Mouse (Mus musculus) left cerebral cortex, adult 18-20 months (tissue): Measurements from ENCODE around the gene Kcnd3. TPM values are rescaled to one million over a fixed set of nuclear protein-coding genes. Genes with fewer than 3 reads are reported as not detected.

ENCODE experiments used
- DNase-seq, 2 experiments: peaks; one replicate each; pipeline ENCODE4 v3.0.0; 2021 to 2022; ENCODE audit warnings: low spot score in 2 of 2, mixed read lengths in 1 of 2
- long read RNA-seq, 2 experiments: library from polyadenylated mRNA; stranded (forward); transcript quantifications; one replicate each; pipeline ENCODE4 v2.0.0; 2021
- total RNA-seq, 2 experiments: library from RNA; stranded (reverse); gene quantifications; 2 replicates each; pipeline ENCODE4 v1.2.3; 2021

Kcnd3 gene
- total RNA-seq, result 10 to 100 TPM; 54.5 to 61.5 TPM
- long read RNA-seq, experiment 1, full-length matches to known transcripts, result 3 of 20 reads
- long read RNA-seq, experiment 1, partial matches to known transcripts, result 6 of 20 reads
- long read RNA-seq, experiment 1, other reads (novel, unspliced or antisense), result 11 of 20 reads
- long read RNA-seq, experiment 2, full-length matches to known transcripts, result 3 of 9 reads
- long read RNA-seq, experiment 2, partial matches to known transcripts, result 0 of 9 reads
- long read RNA-seq, experiment 2, other reads (novel, unspliced or antisense), result 6 of 9 reads

DNA sequence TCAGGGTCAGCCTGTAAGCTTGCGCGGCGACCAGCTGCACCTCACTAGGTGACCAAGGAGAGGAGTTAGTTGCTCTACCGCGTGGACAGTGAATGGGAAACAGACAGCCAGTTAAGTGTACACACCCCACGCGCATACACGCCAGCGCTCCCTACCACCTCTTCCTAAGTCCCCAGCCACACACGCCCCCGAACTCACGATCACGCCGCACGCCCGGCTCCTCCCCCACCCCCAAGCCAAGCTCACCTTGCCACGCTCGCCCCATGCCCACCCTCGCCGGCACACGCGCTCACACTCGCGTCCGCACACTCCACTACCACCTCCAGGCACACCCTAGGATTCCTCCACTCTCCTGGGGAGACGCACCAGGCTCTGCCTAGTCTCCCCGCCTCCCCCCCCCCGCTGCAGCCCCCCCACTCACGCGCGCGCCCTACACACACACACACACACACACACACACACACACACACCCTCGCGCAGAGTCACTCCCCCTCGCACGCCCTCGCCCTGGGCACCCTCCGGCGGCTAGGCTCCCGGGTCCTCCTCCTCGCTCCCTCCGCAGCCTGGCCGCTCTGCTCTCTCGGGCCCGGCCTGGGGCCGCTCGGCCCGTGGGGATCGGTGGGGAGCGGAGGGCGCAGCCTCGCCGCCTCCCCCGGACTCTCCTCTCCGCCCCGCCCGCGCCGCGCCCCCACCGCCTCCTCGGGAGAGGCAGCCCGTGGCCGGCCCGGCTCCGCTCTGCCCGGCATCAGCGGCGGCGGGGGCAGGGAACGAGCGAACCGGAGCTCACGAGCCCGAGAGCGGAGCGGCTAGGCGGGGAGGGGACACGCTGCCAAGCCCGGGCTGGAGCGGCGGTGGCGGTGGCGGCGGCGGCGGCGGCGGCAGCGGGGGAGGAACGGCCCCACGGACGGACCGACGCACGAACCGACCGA lies at the start of gene Kcnd3:
Gene Kcnd3, plus strand, starts transcription at position 704 of the 929 bp plus-strand sequence.
- DNase-seq, result peak; percentile 45 to 56

DNA sequence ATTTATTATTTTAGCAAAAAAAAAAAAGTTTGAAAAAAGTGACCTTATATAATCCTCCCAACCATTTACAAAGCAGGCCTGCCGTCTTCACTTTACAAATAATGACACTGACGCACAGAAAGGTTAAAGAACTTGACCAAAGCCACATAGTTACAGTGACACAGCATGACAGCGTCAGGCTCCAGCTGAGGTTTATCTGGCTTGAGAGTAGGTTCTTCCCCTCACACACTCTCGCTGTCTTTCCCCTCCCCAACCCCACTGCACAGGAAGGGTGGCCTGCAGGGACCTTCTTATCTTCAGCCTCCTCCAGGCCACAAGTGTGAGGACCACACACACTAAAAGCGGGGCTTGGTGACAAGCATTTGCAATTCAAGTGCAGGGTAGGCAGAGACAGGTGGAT lies 49.5 kb upstream of the Kcnd3 start:
- no peak for DNase-seq

DNA sequence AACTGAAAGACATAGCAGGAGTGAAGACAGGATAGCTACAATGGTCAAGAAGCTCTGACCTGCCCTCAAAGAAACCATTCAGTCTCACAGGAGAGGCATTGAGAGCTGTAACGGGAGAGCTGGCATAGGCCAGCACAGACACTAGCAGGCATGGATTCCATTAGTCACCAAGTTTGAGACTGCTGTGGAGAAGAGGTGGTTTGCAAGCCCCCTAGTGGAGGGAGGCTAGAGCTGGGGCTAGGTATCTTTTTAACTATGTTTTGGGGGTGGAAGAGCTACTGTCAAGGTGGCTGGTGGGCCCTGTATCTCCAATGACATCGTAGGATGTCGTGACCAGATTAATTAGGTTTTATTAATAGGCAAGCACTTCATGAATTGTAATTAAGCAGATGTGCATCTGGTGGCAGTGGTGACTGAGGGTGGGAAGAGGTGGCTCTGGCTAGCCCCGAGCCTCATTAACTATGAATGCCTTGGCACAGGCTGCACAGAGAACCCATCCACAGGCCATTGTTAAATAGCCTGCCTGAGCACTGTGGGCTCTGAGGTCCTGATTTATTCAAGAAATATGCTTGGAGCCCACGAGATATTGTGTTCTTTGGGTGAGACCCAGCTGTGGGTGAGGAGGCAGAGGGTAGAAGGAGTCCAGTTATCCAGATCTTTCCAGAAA lies 48.6 kb upstream of the Kcnd3 start:
- DNase-seq, result no peak

DNA sequence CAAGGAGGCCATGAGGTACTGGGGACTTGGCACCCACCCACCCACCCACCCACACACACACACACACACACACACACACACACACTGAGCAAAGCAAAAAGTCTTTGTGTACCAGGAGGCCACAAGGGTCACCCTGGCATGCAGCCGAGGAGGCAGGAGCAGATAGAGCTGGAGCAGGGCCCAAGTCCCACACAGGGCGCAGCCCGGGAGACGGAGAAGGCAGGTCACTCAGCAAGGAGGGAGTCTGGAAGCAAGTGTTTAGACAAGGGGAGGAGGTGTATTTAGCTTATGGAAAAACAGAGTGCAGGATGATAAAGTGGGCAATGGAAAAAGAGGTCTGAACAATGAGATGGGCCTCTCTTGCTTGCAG lies 48.1 kb upstream of the Kcnd3 start:
- DNase-seq, result no peak

DNA sequence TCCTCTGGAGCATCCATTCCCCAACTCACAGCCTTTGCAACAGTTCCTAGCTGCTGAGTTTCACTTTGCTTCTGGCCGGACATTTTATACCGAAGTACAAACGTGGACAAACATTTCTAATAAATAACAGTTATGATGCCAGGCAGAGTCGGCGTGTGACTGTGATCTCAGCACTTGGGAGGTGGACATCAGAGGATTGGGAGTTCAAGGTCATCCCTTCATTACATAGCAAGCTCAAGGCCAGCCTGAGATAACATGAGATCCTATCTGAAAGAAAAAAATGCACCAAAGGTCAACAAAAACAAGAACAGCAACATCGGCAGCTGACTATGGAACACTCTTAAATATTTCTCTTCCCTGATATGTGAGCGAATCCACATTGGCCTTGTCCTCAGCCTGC lies 46.6 kb upstream of the Kcnd3 start:
- no peak for DNase-seq

DNA sequence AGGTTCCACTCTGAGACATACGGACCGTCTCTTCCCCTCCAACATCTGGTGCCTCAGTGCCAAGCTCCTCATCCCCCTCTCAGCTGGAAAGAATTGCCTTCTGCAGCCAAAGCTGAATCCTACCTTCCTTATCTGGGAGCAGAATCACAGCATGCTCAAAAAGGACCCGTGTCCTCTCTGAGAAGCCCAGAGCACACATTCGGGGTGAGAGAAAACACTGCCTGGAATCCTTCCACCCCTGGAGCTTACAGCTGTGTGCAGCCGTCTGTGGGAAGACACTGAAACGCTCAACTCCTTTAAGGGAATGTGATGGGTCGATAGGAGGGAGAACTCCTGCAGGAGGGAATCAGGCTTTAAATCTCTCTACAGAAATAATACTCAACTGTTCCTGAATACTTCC lies 46.1 kb upstream of the Kcnd3 start:
- DNase-seq, result no peak

DNA sequence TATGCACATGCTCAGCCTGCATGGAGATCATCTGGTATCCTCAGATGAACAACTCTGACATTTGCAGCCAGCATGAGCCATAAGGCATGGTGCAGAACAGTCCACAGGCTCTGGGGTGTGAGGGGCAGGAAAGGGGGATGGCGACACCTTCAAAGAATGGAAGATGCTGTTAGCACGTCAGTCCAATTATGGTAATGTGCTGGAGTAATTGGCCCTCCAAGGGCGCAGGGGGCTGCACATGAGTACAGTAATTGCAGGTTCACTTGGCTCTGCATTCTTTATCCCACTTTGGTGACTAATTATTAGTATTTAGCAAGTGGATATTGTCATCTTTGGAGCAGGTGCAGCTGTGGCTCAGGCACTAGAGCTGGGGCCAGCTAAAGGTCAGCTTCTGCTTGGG lies 43.9 kb upstream of the Kcnd3 start:
- DNase-seq, result no peak

DNA sequence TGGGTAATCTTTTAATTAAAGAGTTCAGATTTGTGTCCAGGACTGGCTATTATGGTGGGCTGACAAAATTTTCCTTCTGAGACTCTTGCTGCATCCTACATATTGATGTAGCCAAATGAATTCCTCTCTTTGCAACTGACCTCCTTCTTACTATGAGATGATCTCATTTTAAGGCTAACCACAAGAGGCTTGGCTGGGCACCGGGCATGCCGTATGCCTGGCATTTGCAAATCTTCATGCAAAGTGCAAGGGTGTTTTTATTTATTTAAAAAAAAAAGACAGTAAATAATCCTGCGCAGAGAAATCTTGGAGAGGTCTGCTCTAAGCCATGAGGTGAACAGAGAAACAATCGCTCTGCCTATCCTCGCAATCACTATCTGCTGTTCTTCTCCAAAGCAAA lies 41.3 kb upstream of the Kcnd3 start:
- no peak for DNase-seq

DNA sequence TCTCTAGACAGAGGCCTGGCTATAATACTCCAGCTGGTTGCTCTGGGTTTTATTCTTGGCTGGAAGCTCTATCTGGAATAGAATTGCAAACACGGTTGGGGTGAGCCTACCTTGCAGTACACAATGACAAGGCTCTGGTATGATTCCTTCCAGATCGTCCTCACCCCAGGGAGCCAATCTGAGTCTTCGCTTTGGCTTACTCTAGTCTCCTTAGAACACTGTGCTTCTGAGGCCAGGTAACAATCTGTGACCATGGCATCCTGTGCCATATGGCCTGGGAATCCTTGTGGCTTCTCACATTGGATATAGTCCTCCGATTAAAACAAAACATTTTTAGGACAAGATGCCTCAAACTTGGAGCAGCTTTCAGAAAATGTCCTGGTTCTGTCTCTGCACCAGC lies 40.4 kb upstream of the Kcnd3 start:
- no peak for DNase-seq

DNA sequence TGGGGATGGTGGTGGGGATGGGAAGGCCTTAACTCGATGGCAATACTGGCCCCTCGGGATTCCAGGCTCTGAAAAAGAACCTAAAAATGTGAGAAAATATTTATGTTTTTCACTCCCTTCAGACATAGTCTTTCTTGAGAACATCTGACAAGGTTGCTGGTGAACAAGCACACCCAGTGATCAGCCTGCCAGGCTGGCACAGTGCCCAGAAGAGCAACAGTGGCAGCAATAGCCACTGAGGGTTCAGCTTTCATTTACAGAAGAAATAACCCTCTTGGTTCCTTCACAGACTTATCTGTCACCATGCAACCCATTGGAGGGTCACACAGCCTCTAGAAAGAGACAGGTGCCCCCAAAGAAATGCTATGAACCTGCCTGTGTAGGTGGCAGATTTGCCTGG lies 39.9 kb upstream of the Kcnd3 start:
- DNase-seq, result no peak

DNA sequence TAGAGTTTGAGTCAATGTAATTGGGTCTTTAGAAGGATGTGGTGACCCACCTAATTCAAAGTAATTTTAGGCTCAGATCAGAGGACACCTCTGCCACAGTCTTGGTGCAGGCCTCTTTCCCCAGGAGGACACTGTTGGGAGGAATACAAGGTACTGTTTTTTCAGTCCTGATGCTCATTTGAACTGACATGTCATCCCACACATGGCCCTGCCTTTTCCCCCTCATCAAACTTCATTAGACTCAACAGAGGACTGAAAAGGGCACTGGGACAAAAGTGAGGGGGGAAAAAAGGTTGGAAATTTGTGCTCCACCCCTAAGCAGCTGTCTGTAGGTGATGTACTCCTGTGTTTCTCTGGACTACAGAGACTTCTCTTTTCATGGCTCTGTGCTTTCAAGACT lies 39.4 kb upstream of the Kcnd3 start:
- DNase-seq, result no peak

DNA sequence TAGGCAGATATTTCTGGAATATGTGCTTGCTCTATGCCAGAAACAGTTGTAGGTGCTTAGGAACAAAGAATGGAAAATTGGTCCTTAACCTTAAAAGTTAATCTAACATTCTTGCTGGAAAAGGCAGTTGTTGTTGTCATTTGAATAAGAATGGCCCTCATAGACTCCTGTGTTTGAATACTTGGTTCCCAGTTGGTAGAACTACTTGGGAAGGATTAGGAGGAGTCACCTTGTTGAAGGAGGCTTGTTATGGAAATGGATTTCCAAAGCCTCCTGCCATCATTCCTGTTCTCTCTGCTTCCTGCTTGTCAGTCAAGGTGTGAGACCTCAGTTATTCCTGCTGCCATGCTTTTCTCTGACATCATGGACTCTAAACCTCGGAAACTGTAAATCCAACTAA lies 33.7 kb upstream of the Kcnd3 start:
- DNase-seq, result no peak

DNA sequence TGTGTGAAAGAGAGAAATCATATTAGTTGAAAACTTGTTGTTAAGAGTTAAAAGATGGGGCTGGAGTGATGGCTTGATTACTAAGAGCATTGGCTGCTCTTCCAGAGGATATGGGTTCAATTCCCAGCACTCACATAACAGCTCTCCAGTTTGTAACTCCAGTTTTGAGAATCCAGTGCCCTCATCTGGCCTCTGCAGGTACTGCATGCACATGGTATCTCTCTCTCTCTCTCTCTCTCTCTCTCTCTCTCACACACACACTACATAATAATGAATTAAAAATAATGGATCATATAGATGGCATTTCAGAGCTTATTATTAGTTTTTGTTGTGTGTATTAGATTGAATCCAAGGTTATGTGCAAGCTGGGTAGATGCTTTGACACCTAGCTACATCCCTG lies 29.7 kb upstream of the Kcnd3 start:
- DNase-seq, result no peak

DNA sequence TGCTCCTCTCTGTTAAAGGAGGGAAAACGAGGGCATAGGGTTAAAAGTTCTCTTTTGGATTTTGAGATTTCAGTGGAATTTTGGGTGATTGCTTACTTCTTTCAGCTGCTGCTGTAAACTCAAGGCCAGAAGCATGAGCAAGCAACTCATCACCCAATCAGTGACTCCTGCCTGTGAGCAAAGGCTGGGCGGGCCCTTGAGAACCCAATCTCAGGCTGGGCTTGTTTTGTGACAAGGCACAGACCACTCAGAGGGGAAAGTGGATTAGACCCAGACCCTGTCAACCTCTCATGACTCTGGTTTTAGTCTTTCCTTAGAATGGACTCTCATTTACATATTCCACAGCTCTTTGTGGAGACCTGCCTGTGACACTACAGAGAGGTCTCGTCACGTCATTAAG lies 28.7 kb upstream of the Kcnd3 start:
- DNase-seq, result no peak

DNA sequence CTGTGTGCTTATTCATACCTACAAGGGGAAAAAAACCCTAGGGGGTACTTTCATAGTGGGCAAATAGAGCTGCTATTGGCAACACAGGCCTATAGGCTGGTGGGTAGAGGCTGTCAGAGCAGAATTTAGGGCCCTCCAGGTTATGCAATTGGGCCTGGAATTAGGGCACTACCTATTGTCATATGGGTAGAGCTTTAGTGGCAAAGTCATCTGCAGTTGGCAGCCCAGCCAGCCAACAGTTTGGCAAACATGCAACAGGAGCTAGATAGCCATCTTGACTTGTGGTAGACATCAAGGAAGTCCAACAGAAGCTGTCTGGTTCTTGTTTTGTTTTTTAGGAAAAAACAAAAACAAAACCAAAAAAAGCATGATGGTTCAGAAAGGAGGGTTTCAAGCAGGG lies 23.5 kb upstream of the Kcnd3 start:
- no peak for DNase-seq

DNA sequence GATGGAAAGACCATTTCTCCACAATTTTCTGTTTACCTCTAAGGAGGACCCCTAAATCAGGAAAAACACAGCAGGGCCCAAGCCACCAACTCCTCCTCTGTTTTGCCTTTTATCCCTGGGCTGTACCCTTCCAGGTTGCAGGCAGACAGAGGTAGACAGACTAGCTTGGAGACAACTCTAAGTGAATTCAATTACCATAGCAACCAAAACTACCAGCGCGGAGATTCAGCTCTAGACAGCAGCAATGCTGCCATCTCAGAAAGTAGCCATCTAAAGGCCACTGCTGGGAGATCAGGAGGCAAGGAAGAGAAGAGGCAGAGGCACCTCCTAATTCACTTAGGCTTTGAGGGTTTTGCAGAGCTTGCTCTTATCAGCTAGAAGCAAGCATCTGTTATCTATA lies 15.7 kb upstream of the Kcnd3 start:
- no peak for DNase-seq

DNA sequence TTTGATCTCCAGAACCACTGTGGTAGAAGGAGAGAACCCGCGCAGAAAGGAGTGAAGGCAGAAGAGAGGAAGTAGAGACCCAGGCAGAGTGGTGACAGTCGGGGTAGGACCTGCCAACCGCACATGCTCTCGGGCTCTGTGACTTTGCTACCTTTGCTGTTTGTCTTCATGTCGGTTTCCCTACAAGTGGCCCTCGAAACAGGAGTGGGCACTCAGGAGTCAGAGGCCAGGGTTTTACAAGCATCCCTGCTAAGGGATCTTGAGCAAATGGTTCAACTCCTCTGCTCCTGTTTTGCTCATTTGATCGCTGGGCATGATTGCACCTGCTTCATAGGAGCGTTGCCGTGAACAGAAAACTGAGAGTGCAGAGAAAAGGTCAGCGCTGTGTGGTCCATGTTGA lies 15.2 kb upstream of the Kcnd3 start:
- DNase-seq, result no peak

DNA sequence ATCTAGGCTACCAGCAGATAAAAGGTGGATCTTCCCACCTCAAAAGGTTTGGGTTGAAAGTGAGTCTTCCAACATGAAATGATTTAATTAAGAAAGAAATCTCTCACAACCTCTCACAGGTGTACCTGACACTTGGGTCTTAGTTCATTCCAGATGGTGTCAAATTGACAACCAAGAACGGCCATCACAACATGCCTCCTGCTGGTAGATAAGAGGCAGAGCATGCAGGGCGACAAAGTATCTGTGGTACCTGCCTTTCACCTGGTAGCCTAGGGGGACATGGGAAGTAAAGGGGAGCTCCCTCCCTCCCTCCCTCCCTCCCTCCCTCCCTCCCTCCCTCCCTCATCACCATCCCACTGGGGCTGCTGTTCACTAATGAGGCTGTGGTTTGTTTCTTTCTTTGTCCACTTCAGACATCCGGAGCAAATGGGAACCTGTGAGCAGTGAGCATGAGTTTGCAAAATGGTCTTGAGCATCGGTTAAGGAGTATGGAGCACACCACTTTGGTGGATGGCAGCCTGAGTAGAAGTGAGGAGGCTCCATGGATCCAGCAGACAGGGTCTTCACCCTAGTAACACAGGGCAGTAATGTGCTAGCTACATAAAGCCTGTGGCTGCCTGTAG lies 11.1 kb upstream of the Kcnd3 start:
- DNase-seq, result no peak

DNA sequence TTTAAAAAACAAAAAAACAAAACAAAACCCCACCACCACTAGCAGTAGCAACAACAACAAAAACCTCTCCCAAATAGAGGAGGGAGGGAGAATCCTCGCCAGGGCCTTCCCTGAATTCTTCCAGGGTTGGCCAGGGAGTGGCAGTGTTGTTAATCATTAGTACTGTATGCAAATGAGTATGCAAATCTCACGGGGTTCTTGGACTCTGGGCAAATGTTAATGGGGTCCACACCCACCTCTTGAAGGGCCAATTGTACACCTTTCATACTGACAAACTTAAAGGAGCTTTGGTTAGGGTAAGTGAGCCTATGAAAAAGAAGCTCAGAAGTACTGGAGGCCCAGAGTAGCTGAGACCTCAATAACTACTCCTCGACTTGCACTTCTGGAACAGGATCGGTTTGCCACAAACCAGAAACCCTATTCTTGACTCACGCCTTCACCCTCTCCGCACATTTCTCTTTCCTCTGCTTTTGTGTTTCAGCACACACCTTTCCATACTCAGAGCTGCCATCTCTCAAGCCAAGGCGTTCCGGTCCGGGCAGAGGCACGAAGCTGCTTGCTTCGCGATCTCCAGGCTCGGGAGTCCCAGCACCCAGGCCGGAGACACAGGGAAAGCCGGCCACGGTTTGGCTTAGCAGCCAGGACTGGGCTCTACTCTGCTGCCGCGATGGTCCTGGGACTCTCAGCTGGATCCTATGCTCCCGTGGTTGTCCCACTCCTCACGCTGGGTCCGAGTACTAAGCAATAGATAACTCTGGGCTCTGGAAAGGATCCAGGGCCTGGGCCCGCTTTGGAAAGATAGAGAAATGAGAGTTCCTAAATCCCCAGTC lies 1.3 kb upstream of the Kcnd3 start:
- peak; percentile 58 to 61 for DNase-seq

DNA sequence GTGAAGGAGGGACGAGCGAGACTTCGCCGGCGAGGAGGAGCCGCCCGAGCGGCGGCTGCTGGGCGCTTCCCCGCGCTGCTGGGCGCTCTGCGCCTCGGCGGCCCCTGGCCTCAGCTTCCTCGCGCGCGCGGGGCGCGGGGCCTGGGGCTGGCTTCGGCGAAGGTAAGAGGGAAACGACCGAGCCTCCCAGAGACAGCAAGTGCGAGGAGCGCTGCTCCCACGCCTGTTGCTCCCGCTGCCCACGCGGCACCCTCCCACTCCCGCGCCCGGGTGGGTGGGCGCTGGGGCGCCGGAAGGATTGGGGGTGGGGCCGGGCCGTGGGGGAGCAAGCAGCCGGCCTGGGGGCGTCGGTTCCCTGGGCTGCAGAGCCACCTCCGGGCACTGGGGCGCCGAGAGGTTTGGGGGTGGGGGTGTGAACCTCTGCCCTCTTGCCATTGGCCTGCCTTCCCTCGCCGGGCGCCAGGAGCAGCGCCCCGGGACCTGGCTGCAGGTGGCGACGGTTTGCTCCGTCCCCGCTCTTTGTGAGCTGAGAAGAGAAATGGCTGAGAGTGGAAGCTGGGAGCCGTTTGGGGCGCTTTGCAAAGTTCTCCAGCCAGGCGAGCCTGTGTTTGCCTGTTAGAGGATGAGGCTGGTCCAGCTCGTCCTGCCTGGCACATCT lies 555 bp downstream of the Kcnd3 start:
- DNase-seq, result peak; percentile 41 to 58
